Mouse (Mus musculus): ENCODE measurements around the gene Ifnar2. TPM values are rescaled to one million over a fixed set of nuclear protein-coding genes. Genes with fewer than 3 reads are reported as not detected.
A peak's percentile ranks its signal among the peaks of the same experiment; 100 is the strongest.

Gene Ifnar2
- total RNA-seq, 2 experiments from 2014 or later = 39.7 to 40.4 TPM

DNA sequence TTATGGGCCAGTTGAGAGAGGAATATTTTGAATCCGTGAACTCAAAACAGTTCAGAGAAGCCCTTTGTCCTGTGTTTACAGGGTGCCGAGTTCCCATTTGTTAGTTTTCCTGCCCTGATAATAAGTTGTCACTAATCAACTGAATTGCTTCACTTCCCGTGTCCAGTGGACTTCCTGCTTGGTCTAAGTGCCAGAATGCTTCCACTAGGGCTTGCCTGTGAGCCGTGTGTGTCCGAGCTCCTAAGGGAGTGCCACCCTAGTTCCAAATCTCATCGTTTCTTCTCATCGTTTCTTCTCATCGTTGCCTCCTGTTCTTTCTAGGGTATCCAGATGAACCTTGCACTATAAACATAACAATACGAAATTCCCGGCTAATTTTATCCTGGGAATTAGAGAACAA is 13.0 kb downstream of the Ifnar2 start:
- intact Hi-C loops (cut with DNase I) = loop anchor here (2.0 kb wide), 2 partner anchors 19 to 23 kb away; no protein-coding TSS in a partner anchor

DNA sequence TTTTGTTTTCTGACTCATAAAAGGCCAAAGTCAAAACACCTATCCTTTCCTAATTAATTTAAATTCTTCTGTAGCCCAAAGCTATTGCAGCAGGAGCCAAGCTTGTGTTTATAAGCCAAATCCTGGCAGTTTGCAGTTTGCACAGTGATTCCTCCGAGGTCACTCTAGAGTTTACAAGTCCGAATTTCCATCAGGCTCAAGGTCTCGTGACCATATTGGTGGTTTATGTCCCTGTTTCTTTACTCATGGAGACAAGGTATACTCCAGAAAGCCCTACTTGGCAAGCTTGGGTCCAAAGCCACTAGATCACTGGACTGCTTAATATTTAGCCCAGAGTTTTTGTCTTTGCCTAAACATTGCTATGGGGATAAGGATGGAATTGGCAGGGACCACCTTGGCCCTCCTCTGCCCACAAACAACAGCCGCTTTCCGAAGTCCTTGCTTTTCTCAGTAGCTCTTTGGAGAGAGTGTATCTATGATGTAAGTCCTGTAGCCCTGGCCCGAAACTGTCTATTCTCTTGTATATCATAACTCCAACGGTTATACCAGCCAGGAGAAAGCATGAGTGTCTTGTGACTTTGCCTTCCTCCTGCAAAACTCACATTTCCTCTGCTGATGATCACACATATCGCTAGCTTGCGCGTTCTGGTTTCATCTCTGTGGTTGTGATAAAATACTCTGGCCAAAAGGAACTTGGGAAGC is 14.0 kb downstream of the Ifnar2 start:
- intact Hi-C loops (cut with DNase I) = loop anchor here (2.0 kb wide), 2 partner anchors 18 to 24 kb away; no protein-coding TSS in a partner anchor
- DNase-seq = no peak

More for the DNA sequence above, 13.0 kb downstream of the Ifnar2 start:
- DNase-seq = peak; percentile 46 to 64

DNA sequence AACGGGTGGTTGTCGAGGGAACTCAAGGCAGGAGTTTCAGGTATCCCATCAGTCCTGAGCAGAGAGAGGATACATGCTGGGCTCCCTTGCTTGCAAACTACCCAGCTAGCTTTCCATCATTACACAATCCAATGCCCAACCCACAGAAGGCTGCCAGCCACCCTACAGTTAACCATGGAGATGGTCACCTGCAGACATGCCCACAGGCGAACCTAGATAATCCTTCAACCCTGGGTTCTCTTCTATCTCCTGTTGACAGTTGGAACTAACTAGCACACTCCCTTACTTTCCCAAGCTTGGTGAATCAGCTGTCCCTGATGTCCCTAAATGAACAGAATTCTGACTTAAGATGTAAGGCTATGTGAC is 14.5 kb downstream of the Ifnar2 start:
- intact Hi-C loops (cut with DNase I) = loop anchor here (2.0 kb wide), 2 partner anchors 18 to 24 kb away; no protein-coding TSS in a partner anchor
- no peak for DNase-seq

DNA sequence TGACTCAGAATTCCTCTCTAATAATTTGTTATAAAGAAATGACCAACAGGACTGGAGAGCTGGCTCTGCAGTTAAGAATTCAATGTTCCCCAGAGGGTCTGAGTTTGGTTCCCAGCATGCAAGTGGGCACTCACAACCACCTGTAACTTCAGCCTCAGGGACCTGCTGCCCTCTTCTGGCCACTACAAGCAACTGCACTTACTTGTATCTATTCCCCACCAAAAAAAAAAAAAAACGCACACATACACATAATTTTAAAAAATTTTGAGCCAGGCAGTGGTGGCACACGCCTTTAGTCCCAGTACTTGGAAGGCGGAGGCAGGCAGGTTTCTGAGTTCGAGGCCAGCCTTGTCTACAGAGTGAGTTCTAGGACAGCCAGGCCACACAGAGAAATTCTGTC is 17.5 kb downstream of the Ifnar2 start:
- DNase-seq = no peak
- intact Hi-C loops (cut with DNase I) = loop anchor here (1.0 kb wide), 1 partner anchor 31 kb away; no protein-coding TSS in a partner anchor

- no peak for DNase-seq
- intact Hi-C loops (cut with DNase I) = no loop called here
Measured at GRCm38 (mm10) chr16:91391421-91391820, 18.8 kb downstream of the Ifnar2 start, which contains the start of gene Gm21970. TSS of gene Gm21970 (plus strand) at chr16:91391721.

DNA sequence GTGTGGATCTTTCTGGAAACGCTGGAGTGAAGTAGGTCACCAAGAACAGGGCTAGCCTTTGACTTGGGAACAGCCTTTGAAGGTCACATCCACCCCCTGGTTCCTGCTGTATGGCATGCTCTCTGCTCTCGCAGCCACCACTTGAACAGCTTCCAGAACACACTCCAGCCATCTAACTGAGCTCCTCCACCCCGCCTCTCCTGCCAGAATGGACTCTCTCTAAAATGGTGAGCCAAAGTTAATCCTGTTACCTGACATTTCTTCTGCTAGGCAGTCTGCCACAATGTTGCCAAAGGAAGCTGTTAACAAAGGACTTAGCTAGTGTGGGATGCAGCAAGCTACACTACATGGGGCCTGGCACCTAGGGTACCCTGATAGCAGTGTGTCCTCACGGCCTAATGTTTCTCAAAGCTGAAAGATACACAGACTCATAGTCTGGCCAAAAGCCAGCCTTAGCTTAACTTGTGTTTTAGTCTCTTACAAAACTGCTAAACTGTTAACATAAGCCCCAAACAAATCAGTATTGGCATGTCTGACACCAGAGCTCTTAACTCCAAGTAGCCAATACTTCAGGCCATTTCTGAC is 22.3 kb downstream of the Ifnar2 start:
- intact Hi-C loops (cut with DNase I) = no loop called here
- no peak for DNase-seq

DNA sequence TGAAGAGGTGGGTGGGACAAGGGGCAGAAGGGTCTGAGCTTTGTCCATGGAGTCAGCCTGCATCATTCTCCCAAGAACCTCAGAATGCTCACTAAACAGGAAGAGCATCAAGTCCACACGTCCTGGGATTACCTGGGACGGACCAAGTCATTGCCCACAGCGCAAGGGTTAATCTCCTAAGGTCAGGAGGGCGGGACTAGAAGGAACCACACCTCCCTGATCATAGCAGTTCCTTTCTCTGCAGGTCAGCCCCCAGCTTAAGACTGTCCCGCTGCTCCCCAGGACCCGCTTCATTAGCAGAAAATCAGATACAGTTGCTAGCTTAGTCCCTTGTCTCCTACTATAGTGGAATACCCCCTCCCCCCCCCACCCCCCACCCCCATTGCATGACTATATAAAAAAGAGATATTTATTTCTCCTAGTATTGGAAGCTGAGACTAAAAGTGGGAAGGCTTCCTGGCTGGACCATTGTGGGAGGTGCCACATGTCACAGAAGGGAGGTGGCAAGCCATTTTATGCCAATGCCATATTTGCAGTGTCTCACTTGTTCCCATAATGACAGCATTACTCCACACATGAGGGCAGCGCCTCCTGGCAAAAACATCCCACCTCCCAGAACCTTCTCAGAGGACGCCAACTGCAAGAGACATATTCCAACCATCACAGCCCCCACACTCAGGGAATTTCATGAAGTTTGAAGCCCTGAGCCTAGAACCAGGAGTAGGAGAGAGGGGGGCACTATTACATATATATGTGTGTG is 23.2 kb downstream of the Ifnar2 start:
- no peak for DNase-seq
- intact Hi-C loops (cut with DNase I) = no loop called here

DNA sequence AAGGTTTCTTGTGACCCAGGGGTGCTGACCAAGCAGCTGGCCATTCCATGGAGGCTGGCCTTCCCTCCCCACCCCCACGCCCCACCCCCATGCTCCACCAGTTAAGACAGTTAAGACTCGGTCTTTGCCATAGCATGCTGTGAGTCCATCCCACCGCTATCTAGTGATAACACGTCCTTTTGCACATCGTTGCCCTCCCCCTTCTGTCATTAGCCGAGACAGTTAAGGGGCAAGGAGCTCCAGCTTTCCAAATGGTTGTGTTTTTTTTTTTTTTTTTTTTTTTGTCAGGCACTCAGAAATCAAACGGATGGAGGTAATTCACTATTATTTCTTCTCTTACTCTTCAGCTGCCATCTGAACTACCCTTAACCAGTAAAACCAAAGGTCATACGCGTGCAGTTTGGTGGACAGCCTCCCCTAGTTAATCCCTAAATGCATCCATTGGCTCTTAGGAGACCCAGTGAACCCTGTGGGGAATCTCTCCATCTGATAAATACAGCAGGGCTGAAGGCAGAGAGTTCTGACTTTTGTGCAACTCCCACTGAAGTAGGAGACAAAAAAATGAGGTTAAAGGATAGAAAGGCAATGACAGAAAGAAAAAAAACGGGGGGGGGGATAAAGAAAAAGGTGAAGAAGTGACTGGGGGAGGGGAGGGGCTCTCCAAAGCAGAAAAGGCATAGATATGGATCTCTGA is 24.4 kb downstream of the Ifnar2 start:
- intact Hi-C loops (cut with DNase I) = no loop called here
- no peak for DNase-seq

DNA sequence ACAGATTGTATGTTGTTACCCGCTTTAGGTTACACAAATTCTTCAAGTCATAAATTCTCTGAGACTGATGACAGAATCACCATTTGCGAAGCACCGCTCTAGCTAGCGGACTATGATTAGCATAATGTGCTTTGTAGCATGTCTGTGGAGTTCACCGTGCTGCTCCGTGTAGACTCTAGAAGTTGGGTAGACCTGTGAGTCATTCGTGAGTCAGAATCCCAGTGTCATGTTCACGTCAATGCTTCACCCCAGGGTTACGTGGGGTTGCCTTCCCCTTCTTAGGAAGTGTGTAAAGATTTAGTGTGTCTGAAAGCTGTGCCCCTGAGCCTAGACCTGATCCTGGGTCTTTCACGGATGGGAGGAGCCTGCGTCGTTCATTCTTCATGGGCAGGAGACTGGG is 25.4 kb downstream of the Ifnar2 start:
- intact Hi-C loops (cut with DNase I) = no loop called here
- no peak for DNase-seq

GRCm38 (mm10) chr16:91398944-91399343 is 26.4 kb downstream of the Ifnar2 start:
- DNase-seq = no peak
- intact Hi-C loops (cut with DNase I) = no loop called here

- no peak for DNase-seq
- intact Hi-C loops (cut with DNase I) = no loop called here
Measured at GRCm38 (mm10) chr16:91401569-91402165, 29.1 kb downstream of the Ifnar2 start.

DNA sequence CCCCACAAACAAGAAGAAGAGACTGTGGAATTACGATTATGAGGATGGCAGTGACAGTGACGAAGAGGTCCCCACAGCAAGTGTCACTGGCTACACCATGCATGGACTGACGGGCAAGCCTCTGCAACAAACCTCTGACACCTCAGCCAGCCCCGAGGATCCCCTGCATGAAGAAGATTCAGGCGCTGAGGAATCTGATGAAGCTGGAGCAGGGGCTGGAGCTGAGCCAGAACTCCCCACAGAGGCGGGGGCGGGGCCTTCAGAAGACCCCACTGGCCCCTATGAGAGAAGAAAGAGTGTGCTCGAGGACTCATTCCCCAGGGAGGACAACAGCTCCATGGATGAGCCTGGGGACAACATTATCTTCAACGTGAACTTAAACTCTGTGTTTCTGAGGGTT is 31.2 kb downstream of the Ifnar2 start:
- DNase-seq = no peak
- intact Hi-C loops (cut with DNase I) = loop anchor here (2.0 kb wide), 1 partner anchor 17 kb away; no protein-coding TSS in a partner anchor

DNA sequence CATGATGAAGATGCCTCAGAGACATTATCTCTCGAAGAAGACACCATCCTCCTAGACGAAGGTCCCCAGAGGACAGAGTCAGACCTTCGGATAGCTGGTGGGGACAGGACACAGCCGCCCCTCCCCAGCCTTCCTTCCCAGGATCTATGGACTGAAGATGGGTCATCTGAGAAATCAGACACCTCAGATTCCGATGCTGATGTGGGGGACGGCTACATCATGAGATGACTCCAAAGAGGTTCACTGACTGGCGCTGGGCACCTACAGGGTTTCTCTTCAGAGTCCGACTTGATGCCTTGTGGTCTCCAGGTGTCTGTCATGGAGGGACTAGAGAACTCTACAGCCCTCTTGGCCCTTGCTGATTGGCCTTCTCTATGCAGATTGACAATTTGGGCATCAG is 31.6 kb downstream of the Ifnar2 start:
- intact Hi-C loops (cut with DNase I) = loop anchor here (2.0 kb wide), 1 partner anchor 17 kb away; no protein-coding TSS in a partner anchor
- no peak for DNase-seq

DNA sequence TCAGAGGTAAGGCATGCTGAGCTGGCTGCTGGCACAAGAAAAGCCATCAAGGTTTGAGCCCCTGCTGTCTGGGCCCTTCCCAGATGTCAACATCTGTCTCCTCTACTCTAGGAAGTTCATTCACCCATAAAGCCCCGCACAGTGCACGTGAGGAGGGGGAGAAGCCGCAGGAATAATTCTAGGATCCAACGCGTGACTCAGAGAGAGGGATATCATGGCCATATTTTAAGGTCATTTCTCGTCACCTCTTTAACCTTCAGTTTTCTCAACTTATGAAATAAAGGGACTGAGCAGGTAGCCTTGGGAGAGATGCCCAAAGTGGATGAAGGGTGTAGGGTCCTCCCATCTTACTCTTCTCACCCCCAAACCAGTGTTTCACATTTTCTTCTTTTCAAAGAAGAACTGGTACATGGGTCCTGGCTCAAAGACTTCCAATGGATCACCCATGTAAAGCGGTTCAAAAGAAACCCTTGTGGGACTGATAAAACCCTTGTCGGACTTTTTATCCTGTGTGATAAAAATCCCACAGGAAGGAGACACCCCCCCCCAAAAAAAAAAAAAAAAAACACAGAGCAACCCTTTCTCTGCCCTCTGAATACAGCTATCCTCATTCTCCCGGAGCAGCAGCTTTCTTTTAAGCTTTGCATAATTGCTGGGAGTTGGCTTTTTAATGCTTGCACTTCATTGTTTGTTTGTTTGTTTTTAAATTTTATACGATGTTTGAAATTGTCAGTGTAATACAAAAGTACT is 32.4 kb downstream of the Ifnar2 start:
- DNase-seq = no peak

GRCm38 (mm10) chr16:91405640-91406584 is 33.3 kb downstream of the Ifnar2 start, which contains the start of gene Il10rb:
TSS of gene Il10rb (plus strand) at chr16:91406164.
- peak; percentile 85 to 88 for DNase-seq
- intact Hi-C loops (cut with DNase I) = loop anchor here (2.0 to 5.0 kb wide), 5 partner anchors 19 to 81 kb away; partner anchors contain the start of genes Ifnar1 and Ifnar2

More for the DNA sequence above, 32.4 kb downstream of the Ifnar2 start:
- intact Hi-C loops (cut with DNase I) = loop anchor here (2.0 to 5.0 kb wide), 2 partner anchors 18 to 82 kb away; partner anchors contain the start of gene Ifnar1

- intact Hi-C loops (cut with DNase I) = loop anchor here (2.0 to 5.0 kb wide), 4 partner anchors 34 to 81 kb away; partner anchors contain the start of genes Ifnar1 and Ifnar2
- peak in 1 of 2 experiments; percentile 64 for DNase-seq
Measured at GRCm38 (mm10) chr16:91406585-91407220, 34.1 kb downstream of the Ifnar2 start.

GRCm38 (mm10) chr16:91413102-91413844 is 40.7 kb downstream of the Ifnar2 start:
- DNase-seq = no peak
- intact Hi-C loops (cut with DNase I) = no loop called here
